Mouse (Mus musculus) erythroblast, embryonic 14.5 days (primary cell): ENCODE measurements around the gene Ier2.

Experiments used
- GATA1 ChIP-seq: IDR thresholded peaks from 2 replicates; pipeline ENCODE4 v1.6.1; 2012; ENCODE audit warnings: low read length, inconsistent platforms, mixed read lengths
- TAL1 ChIP-seq: IDR thresholded peaks from 3 replicates; pipeline ENCODE4 v1.6.1; 2012; ENCODE audit warnings: low read length, inconsistent platforms, mixed read lengths

DNA sequence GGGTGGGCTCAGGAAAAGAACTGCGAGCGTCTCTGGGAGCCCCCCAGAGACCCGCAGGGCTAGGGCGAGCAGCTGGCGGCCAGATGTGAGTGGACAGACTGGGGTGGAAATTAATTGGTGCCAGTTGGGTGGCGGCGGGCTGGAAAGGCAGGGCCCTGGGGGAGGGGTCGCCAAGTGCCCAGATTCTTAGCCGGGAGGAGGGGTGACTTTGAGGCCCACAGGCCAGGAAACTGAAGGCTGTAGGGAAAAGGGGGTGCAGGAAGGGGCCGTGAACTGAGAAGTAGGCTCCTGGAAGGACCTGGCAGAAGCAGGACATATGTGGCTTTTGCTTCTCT, 6.5 kb downstream of the Ier2 start:
- TF ChIP-seq GATA1 (no peak), TAL1 (no peak)
